Mouse (Mus musculus): ENCODE data around the gene Rilpl1.

- TF ChIP-seq POLR2A (IDR thresholded peaks at IDR 0.05; ENCODE audit: low read depth, low read length) (0 out of 2 replicates have a peak, but pooled peaks have one; percentile 2), CTCF (IDR thresholded peaks at IDR 0.05; ENCODE audit: borderline replicate concordance, insufficient read depth, low read length) (no peak)
Observed at GRCm38 (mm10) chr5:124552094-124552472, 20.9 kb upstream of the Rilpl1 start.

Data from embryonic fibroblast, embryonic 13.5 days (primary cell).